Mouse (Mus musculus): ENCODE measurements around the gene Acss3. TPM values are rescaled to one million over a fixed set of nuclear protein-coding genes. Genes with fewer than 3 reads are reported as not detected.

Gene Acss3
- total RNA-seq, 2 experiments from 2014 or later, result 0.54 to 0.91 TPM

Other genes with a start within 250 kb of the Acss3 start
- 10 to 100 TPM; 60.9 to 64.2 TPM for gene Lin7a, start 148.0 kb upstream of the Acss3 start, total RNA-seq (2021)

All from left cerebral cortex, postnatal 36 days (tissue).